Mouse (Mus musculus) B cell, adult 67 days (primary cell): ENCODE data around the gene Olfr844. TPM values are rescaled to one million over a fixed set of nuclear protein-coding genes. Genes with fewer than 3 reads are reported as not detected.

Experiments
- total RNA-seq, 2 experiments: library from RNA; stranded (reverse); gene quantifications; 4 replicates each; pipeline ENCODE4 v1.2.4; 2023

Olfr844 gene
- not detected for total RNA-seq

GRCm38 (mm10) chr9:19316047-19316446 is at the start of gene Olfr844:
TSS of gene Olfr844 (plus strand) at chr9:19316347.

GRCm38 (mm10) chr9:19336157-19336556 is 20.0 kb downstream of the Olfr844 start, which contains the start of gene Olfr845:
TSS of gene Olfr845 (plus strand) at chr9:19336457.

GRCm38 (mm10) chr9:19363905-19364304 is 47.8 kb downstream of the Olfr844 start, which contains the start of gene Olfr846:
TSS of gene Olfr846 (minus strand) at chr9:19364005.

Other genes starting within 250 kb of the Olfr844 start
- gene Olfr836, start 196.0 kb upstream of the Olfr844 start, total RNA-seq: not detected
- not detected for gene Olfr837, start 180.0 kb upstream of the Olfr844 start, total RNA-seq
- gene Olfr839-ps1, start 139.0 kb upstream of the Olfr844 start, total RNA-seq: not detected
- gene Olfr843, start 64.4 kb upstream of the Olfr844 start, total RNA-seq: not detected
- gene Olfr845, start 20.1 kb downstream of the Olfr844 start, total RNA-seq: not detected
- gene Olfr846, start 47.7 kb downstream of the Olfr844 start, total RNA-seq: not detected
- gene Olfr847, start 62.3 kb downstream of the Olfr844 start, total RNA-seq: not detected
- not detected for gene Olfr849, start 123.9 kb downstream of the Olfr844 start, total RNA-seq
- gene Olfr850, start 161.9 kb downstream of the Olfr844 start, total RNA-seq: not detected
- not detected for gene Olfr851, start 176.9 kb downstream of the Olfr844 start, total RNA-seq
- gene Olfr853, start 224.7 kb downstream of the Olfr844 start, total RNA-seq: not detected